Mouse (Mus musculus) liver, adult 2 months (tissue): ENCODE measurements around the gene Mcoln1.

ENCODE experiments used
- CTCF ChIP-seq: fragments of 200-500 bp; IDR thresholded peaks from 2 replicates; pipeline ENCODE4 v1.5.1; 2011; ENCODE audit warnings: low read depth, low read length, control low read depth
- POLR2A ChIP-seq: fragments of 200-500 bp; IDR thresholded peaks from 2 replicates; pipeline ENCODE4 v1.6.1; 2011; ENCODE audit warnings: low read length, control low read depth; ENCODE audit not compliant: insufficient read depth; ENCODE audit errors: extremely low read depth

DNA sequence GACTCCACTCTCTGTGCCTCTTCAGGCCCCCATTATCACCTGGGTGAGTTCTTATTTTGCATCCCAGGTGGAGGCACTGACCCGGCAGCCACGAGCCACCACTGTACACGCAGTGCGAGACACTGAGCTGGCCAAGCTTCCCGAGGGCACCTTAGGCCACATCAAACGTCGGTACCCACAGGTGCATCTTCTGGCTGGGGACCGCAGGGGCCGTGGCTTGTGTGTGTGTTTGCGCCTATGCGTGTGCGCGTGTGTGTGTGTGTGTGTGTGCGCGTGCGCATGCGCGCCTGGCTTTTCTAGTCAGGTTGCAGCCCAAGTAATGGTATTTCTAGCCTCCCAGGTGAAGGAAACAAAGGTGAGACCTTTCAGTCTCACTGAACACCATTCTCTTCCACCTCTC, 31.7 kb downstream of the Mcoln1 start:
- no peak for TF ChIP-seq POLR2A
- no peak for TF ChIP-seq CTCF
